Mouse (Mus musculus): ENCODE data around the gene Ppm1a.

Ppm1a gene

GRCm38 (mm10) chr12:72829777-72830176 is 72.5 kb downstream of the Ppm1a start:
- no peak for DNase-seq

- no peak for DNase-seq
Observed at GRCm38 (mm10) chr12:72830317-72830716, 73.1 kb downstream of the Ppm1a start.

- peak; percentile 49 for DNase-seq
Observed at GRCm38 (mm10) chr12:72831711-72832432, 74.6 kb downstream of the Ppm1a start.

DNA sequence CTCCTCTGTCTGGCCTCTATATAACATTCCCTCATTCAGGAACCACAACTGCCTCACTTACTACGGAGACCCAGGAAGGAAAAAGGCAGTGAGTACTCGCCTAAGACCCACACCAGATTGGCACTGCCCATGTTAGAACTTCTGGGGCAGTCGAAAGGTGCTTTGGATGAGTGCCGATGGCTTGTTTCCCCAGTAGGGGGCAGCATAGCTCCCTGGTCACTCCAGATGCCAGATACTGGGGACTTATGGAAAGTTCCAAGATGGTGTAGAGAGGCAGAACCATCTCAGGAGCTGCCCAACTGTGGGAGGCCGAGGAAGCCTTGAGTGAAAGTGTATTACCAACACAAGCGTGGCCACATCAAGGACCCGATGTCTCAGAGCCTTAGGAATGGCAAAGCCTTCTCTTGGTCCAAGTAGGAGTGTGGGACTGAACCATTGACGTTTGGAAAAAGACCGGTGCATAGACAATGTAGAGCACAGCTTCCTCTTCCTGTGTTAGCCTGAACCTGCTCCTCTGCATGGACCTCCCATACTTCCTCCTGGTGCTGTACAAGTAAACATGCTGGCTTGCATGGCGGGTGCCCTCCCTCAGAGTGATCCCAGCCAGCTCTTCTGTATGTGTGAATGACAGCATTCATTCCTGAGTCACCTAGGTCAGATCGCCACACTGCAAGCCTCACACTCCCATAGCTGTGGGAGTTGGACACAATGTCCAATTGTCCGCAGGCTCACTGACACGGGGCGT is 77.7 kb downstream of the Ppm1a start:
- no peak for DNase-seq

GRCm38 (mm10) chr12:72835518-72836015 is 78.3 kb downstream of the Ppm1a start:
- DNase-seq = no peak

GRCm38 (mm10) chr12:72837302-72837701 is 80.0 kb downstream of the Ppm1a start:
- DNase-seq = no peak

DNA sequence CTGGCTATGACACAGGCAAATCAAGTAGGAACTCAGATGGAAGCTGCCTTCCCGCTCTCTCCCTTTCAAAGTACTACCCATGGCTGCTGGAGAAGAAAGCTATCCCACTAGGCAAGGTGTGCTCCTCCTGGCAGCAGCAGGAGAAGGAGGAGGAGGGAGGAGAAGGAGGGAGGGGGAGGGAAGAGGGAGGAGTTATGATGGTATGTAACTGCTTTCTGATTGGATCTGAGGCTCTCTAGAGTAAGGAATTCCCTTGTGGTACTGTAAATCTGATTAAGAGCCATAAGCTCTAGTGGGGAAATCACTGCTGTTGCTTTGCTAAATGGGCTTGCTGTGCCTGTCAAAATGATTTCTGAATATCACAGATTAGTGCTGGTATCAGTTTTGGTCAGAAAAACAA is 84.2 kb downstream of the Ppm1a start:
- no peak for DNase-seq

GRCm38 (mm10) chr12:72843135-72843534 is 85.9 kb downstream of the Ppm1a start:
- no peak for DNase-seq

DNA sequence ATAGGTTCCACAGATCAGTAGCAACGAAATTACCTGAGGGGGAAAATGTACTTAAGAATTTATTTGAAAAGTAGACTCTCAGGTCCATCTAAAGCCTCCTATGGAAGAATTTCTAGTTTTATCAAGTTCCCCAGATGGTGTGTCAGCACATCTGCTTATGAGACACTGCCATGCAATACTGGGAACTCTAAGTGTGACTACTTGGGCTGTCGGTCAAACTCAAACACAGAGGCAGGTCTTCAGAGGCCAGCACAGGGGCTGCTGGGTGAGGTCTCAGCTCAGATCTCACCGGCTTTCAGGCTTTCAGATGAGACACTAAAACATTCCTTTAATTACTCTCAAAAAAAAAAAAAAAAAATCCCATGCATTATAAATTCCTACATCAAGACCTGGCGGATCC is 86.3 kb downstream of the Ppm1a start:
- no peak for DNase-seq

DNA sequence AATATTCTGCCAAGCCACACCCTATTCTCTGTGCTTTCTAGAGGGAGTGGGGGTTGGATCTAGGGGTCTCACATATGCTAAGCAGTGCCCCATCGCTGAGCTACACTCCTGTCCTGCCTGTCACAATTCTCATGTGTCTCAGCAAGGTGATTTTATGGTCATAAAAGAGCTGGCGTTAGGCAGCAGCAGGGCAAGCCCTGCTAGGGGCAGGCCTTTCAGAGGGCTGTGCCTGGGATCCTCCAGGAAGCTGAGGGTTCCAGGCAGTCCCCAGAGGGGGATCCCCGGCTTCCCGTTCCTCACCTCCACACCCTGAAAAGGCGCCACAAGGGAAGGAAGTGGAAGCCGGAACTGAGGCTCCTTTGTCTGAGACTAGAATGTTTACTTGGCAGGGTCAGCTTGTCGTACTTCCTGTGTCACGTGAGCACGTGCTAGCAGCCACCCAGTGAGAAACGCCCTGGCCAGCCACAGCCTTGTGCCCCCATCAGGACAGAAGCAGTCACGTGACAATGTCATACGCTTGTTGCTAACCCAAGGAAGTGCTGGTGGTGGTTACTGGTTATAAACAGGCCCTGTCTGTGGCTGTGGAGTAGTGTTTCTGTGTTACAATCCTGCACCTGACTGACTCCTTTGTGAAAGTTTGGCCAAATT is 86.8 kb downstream of the Ppm1a start:
- DNase-seq = no peak

DNA sequence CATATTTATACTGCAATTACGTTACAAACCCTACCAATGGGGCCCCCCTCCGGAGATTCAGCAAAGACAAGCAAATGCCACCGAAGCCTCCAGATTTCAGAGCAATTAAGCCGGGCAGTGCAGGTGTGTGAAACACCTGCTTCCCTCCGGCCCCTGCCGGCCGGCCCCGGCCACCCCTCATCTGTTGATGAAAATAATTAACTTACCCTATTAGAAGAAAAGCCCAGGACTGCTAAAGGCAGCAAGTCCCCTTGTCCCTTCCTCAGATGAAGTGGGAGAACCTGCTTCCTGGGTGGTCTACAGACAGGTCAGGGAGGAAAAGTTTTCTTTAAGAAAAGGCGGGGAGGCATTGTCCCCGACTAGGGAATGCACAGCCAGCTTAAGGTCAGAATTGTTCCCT is 88.7 kb downstream of the Ppm1a start:
- no peak for DNase-seq

GRCm38 (mm10) chr12:72847725-72848124 is 90.5 kb downstream of the Ppm1a start:
- peak; percentile 27 for DNase-seq

All from cerebellum, adult 8-10 months (tissue).